Mouse (Mus musculus) ES-CJ7 (cell line): Measurements from ENCODE around the gene Xpr1.

Experiments used
- DNase-seq: peaks from one replicate; pipeline ENCODE4 v3.0.0; 2011; ENCODE audit warnings: low read depth, low spot score

Gene Xpr1

DNA sequence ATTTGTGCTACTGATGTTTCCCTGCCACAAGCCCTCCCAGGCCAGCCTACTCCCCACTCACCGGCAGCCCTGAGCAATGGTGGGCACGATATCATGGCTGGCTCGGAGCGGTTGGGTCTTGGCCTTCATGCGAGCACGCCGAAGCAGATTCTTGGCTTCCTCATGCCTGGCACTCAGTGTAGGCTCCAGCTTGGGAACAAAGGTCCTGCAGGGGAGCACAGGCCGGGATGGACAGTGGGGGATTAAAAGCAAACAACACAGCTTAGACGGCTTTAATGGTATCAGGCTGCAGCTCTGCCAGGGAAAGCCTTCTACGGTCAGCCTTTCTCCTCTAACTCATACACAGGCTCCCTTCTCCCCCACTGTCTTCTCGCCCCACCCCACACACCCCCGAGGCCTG lies 184.8 kb downstream of the Xpr1 start:
- no peak for DNase-seq

DNA sequence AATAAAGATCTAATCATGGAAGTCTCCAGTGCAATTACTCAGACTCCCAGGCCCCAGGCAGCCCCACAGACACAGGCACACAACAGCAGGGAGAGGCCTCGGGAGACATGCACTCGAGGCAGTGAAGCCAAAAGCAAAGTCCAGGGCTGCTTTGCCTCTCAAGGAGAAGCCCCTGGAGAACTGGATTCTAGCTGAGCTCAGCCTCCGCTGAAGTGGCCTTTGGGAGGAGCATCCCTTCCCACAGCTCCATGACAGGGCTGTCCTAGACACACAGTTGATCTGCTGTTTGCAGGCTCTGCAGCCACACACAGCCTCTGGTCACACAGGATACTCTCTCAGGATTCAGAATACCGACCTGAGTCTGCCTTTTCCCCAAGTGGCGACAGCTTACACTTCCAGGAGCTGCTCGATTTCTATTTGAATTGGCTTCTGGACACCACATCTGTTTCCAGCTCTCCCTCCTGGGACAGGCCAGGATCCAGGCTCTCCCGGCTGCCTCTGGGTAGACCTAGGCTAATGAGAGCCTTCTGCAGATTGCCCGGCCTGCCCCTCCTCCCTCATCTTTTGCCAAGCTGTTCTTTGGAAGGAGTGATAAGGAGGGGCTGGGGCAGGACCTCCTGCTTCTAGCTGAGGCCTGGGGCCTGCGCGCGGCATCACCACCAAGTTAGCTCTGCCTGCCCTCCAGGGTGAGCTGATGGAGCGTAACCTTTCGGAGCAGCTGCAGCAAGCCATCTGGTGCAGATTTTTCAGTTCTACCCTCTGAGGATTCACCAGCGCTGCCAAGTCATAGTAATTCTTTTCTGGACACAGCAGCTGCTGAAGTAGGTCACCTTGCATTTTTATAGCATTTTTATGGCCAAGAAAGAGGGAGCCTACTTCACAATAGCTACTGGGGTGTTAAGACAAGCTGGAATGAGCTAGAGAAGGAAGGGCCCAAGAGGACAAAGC lies 187.5 kb downstream of the Xpr1 start:
- DNase-seq: no peak
